25 mouse cellular contexts compared by ENCODE assay signal in the genomic region with DNA sequence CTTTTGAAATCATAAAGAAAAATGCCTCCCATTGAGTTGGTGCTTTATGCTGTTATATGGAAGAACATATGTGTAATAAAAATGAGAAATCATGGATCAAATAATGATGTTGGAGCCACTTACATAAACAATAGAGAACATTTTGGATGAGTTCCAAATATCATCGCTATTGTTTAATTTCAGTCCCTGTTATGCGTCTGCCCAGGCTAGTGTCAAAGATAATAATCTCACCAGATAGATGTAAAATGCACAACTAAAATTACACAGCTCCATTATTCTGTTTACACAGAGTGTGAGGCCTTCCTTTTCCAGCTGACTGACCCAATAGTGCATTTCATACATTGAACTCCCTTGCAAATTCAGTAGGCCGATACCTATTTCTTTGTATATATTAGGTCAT.
"Had no signal": no experiment of that assay in that cellular context is flagged by ENCODE, and none has a peak within 500 bp of the region (broad histone marks: within the 10 kb centered on the region; RNA-seq: fewer than 3 reads in every experiment).

No protein-coding gene starts in this region.

- H3K4me1 ChIP-seq: heart, embryonic 15.5 days; kidney, embryonic 15.5 days; limb, embryonic 10.5 days; limb, embryonic 12.5 days had no signal

- H3K36me3 ChIP-seq: heart, embryonic 13.5 days; heart, embryonic 15.5 days; hindbrain, embryonic 13.5 days; hindbrain, embryonic 15.5 days; kidney, embryonic 15.5 days; limb, embryonic 10.5 days; limb, embryonic 12.5 days had no signal

- H3K9me3 ChIP-seq: heart, embryonic 13.5 days; heart, embryonic 15.5 days; hindbrain, embryonic 13.5 days; hindbrain, embryonic 15.5 days; kidney, embryonic 15.5 days; limb, embryonic 10.5 days; limb, embryonic 12.5 days had no signal

- H3K4me3 ChIP-seq: heart, adult 2 months; heart, embryonic 13.5 days; heart, embryonic 15.5 days; hindbrain, embryonic 13.5 days; hindbrain, embryonic 15.5 days; kidney, embryonic 15.5 days; left cerebral cortex, adult 2 months; limb, embryonic 10.5 days; limb, embryonic 12.5 days had no signal

- H3K27ac ChIP-seq: heart, adult 2 months; heart, embryonic 13.5 days; heart, embryonic 15.5 days; hindbrain, embryonic 13.5 days; hindbrain, embryonic 15.5 days; hindbrain, postnatal 0 days; kidney, embryonic 15.5 days; kidney, postnatal 0 days; left cerebral cortex, adult 2 months; limb, embryonic 10.5 days; limb, embryonic 12.5 days had no signal

- DNase-seq: forebrain, postnatal 0 days; gastrocnemius, postnatal 14 days; gastrocnemius, postnatal 36 days; heart, adult 11 months; heart, adult 2 months; heart, postnatal 14 days; heart, postnatal 36 days; kidney, adult 11 months; kidney, adult 2 months; kidney, adult 9 months; kidney, postnatal 14 days; kidney, postnatal 36 days; layer of hippocampus, adult 9-11 months had no signal

- H3K9ac ChIP-seq: forebrain, postnatal 0 days; heart, embryonic 13.5 days; heart, embryonic 15.5 days; hindbrain, embryonic 13.5 days; hindbrain, embryonic 15.5 days; kidney, embryonic 15.5 days; limb, embryonic 12.5 days had no signal

- ATAC-seq: forebrain, postnatal 0 days; hindbrain, postnatal 0 days; intestine, embryonic 16.5 days had no signal

- H3K4me2 ChIP-seq: heart, embryonic 11.5 days; heart, embryonic 13.5 days; heart, embryonic 15.5 days; hindbrain, embryonic 13.5 days; hindbrain, embryonic 15.5 days; kidney, embryonic 15.5 days; limb, embryonic 12.5 days had no signal

- H3K27me3 ChIP-seq: heart, embryonic 13.5 days; heart, embryonic 15.5 days; hindbrain, embryonic 13.5 days; hindbrain, embryonic 15.5 days; kidney, embryonic 15.5 days; limb, embryonic 12.5 days had no signal
